Mouse (Mus musculus) granulocyte monocyte progenitor cell, adult 5-6 weeks (primary cell): ENCODE data around the gene Gorasp2. TPM values are rescaled to one million over a fixed set of nuclear protein-coding genes. Genes with fewer than 3 reads are reported as not detected.

Experiments used
- ATAC-seq: replicated peaks from 2 replicates; pipeline ENCODE4 v1.8.0; 2016; ENCODE audit warnings: mild to moderate bottlenecking, moderate TSS enrichment, inconsistent platforms; ENCODE audit not compliant: poor library complexity, severe bottlenecking
- total RNA-seq, 2 experiments: library from RNA; stranded (forward) in 1 of 2; stranded (reverse) in 1 of 2; fragments of 200-712, 200-1000 nt in 1 of 2; fragments of >200 nt in 1 of 2; fragmentation: Nextera tagmentation in 1 of 2; gene quantifications; 2 replicates each; pipeline ENCODE4 v1.2.3; 2014 to 2017

Gene Gorasp2
- total RNA-seq, 2 experiments from 2014 or later: 85.8 to 229 TPM

DNA sequence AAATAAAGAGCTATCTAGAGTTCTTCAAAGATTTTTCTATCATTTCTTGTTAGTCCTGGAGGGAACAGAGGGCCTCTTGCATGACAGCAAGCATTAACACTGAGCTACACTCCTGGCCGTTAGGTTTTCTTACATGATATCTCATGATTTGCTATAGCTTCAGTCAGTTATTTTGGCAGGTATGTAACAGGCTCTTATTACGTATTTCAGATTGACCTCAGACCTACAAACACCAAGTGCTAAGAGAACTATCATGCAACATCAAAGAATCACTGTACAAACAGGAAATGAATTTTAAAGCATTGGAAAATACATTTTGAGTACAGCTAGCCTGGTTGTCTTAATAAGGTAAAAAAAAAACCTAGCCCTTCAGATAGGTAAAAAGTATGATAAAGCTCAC is 65.7 kb downstream of the Gorasp2 start:
- no peak for ATAC-seq

DNA sequence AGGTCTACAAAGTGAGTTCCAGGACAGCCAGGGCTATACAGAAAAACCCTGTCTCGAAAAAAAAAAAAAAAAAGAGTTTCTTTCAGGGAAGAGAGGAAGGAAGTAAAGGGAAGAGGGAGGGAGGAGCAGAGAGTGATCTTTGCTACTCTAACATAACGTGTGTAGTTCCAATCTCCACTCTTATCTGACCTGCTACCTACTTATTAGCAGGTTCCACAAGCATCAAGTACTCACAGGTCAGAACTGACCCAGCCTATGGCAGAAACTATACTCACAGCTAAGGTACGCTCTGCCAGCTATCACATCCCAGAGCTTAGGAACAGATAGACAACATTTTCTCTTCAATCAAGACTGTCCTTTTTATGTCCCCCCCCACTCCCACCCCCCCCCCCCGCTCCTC is 74.2 kb downstream of the Gorasp2 start:
- ATAC-seq: no peak

DNA sequence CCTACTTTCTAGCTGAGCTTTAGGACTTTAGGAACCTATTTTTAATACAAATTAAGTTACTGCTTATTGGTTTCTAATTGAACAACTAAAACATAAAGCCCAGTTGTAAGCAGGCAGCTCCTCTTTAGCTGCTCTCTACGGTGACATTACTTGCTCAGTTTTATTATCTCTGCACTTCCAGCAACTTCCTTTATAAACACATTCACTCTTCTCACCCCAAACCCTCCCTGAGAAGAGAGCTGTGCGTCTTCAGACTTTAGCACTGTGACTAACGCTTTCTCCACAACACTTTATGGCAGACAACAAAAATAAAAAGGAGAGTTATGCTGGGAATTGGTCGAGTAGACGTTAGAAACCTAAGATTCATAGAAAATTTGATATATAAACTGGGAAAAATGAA is 74.6 kb downstream of the Gorasp2 start:
- ATAC-seq: no peak

DNA sequence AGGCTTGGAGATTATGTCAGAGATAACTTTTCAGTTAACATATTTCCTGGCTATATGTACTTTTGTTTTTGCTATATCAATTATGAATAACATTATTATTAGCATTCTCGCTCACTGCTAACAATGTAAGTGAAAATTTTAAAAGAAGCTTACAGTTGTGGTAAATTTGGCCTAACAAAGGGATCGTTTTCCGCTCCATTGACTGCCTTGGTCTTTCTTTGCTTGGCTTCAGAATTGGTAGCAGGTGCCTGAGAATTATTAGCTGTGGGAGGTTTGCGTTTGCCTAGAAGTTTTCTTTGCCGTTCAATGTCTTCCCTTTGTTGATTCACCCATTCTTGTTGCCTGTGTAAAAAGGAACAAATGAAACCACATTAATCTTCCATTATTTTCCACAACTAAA is 80.5 kb downstream of the Gorasp2 start:
- ATAC-seq: no peak

DNA sequence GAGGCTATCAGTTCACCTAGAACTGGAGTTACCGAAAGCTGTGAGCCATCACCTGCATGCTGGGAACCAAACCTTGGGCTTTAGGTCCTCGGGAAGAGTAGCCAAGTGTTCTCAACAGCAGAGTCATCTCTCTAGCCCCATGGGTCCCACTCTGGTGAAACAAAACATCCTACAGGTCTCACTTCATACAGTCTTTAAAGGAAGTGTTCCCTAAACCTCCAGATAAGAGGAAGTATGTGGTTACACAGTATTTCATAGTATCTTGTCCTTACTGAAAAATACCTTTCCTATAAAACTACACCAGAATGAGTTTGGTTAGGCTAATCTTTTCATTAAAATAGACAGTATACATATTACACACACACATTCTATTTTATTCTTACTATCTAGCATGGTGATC is 81.2 kb downstream of the Gorasp2 start:
- peak; percentile 96 for ATAC-seq

DNA sequence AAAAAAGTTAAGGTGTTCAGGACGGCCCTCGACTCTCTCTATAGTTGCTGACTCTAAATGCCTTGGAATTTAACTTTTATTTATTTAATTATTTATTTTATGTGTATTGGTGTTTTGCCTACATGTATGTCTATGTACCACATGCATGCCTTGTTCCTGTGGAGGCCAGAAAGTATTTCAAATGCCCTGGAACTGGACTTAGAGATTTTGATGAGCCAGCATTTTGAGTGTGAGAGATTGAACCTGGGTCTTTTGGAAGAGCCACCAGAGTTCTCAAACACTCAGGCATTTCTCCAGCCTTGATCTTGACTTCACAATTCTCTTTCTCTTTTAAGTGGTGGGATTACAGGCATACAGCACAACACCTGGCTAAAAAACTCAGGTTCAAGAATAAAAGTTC is 90.3 kb downstream of the Gorasp2 start:
- ATAC-seq: no peak

DNA sequence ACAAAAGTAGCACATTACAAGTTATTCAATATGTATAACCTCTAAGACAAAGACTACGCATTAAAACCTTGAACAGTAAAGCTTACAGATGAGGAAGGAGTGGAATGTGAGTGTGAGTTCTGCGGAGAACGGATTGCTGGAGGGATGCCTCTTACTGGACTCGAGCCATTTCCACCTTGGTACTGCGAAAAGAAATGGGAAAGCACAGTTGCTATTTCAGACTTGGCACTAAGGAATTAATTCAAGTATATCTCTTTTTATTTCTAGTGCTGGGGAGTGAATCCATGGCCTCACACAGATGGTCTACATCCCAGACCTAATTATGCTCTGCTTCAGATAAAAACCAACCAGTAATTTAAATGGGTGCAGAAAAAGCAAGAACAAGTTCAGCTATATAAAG is 90.8 kb downstream of the Gorasp2 start:
- no peak for ATAC-seq

Other genes with a start within 250 kb of the Gorasp2 start
- gene Sp5, start 186.7 kb upstream of the Gorasp2 start, total RNA-seq (2014; fragmentation: Nextera tagmentation): not detected in 2 replicates
- gene Sp5, start 186.7 kb upstream of the Gorasp2 start, total RNA-seq (2017): not detected in 2 replicates
- gene Erich2, start 152.8 kb upstream of the Gorasp2 start, total RNA-seq (2014; fragmentation: Nextera tagmentation): not detected in 2 replicates
- gene Erich2, start 152.8 kb upstream of the Gorasp2 start, total RNA-seq (2017): not detected in 2 replicates
- not detected in 2 replicates for gene Gad1, start 108.5 kb upstream of the Gorasp2 start, total RNA-seq (2014; fragmentation: Nextera tagmentation)
- gene Gad1, start 108.5 kb upstream of the Gorasp2 start, total RNA-seq (2017): not detected in 2 replicates
- gene Gm26558, start 532 bp downstream of the Gorasp2 start, total RNA-seq (2014; fragmentation: Nextera tagmentation): not detected in 2 replicates
- gene Gm26558, start 532 bp downstream of the Gorasp2 start, total RNA-seq (2017): 0.46 TPM in 1 of 2 replicates, not detected in the other
- gene Tlk1, start 164.2 kb downstream of the Gorasp2 start, total RNA-seq (2014; fragmentation: Nextera tagmentation): 43.7 and 49.3 TPM in 2 replicates
- gene Tlk1, start 164.2 kb downstream of the Gorasp2 start, total RNA-seq (2017): 44.2 and 47.4 TPM in 2 replicates